Mouse (Mus musculus): ENCODE data around the gene Esyt1. TPM values are rescaled to one million over a fixed set of nuclear protein-coding genes. Genes with fewer than 3 reads are reported as not detected.
"Not testable (repeated sequence)": the region's sequence is repeated elsewhere in the genome, so short reads cannot be mapped to it uniquely, and the experiment has no call there.

Esyt1 gene
- total RNA-seq, 2 experiments from 2014 or later = 23.6 to 39.0 TPM

DNA sequence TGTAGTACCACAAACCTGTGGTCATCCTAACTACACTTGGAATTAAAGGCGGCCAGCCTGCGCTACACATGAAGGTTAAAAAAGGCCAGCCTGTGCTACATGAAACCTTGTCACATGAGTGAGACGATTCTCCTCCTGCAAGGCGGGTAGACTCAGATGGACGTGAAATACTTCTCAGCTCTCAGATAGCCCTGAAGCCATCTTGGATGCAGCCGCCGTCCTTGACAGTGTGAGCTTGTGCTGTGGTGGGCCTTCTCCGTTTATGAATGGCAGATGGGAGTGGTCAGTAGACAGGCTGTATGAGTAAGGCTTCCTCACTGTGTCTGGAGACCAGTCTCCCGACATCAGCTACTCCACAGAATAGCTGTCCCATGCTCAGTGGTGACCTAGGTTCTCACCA is 16.5 kb downstream of the Esyt1 start:
- DNase-seq (ENCODE audit: low spot score in 2 of 2) = no peak

DNA sequence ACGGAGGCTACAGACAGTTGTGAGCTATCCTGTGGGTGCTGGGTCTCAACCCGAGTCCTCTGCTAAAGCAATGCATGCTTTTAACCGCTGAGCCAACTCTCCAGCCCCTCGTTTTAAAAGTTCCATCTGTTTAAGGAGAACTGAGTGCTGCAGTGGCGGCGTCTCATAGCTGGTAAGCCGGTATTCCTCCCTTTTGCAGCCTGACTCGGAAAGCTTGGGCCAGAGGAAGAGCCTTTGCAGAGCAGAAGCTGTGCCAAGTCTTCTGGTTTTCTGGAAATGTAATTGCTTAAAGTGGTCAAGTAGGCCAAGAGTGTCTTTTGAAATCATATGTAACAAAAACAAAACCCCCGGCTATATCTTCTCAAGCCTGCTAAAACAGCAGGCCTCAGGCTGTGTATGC is 17.4 kb downstream of the Esyt1 start:
- no peak for DNase-seq (ENCODE audit: low spot score in 2 of 2)

DNA sequence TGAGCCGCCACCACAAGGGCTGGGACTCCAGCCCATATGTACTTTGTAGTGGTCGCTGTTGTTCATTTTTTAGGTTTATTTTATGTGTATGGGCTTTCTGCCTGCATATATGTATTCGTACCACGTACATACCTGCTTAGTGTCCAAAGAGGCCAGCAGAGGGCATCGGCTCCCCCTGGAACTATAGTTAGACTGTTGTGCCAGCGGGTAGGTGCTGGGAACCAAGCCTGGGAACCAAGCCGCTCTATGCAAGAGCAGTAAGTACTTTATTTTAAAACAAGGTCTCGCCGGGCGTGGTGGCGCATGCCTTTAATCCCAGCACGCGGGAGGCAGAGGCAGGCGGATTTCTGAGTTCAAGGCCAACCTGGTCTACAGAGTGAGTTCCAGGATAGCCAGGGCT is 19.7 kb downstream of the Esyt1 start:
- DNase-seq (ENCODE audit: low spot score in 2 of 2) = no peak

DNA sequence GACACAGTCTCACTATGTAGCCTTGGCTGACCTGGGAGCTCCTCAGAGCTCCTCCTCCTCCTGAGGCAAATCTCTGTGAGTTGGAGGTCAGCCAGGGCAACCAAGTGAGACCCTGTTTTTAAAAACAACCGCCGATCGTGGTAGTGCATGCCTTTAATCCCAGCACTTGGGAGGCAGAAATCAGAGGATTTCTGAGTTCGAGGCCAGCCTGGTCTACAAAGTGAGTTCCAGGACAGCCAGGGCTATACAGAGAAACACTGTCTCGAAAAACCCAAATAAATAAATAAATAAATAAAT is 20.4 kb downstream of the Esyt1 start:
- DNase-seq (ENCODE audit: low spot score in 2 of 2) = not testable (repeated sequence)

DNA sequence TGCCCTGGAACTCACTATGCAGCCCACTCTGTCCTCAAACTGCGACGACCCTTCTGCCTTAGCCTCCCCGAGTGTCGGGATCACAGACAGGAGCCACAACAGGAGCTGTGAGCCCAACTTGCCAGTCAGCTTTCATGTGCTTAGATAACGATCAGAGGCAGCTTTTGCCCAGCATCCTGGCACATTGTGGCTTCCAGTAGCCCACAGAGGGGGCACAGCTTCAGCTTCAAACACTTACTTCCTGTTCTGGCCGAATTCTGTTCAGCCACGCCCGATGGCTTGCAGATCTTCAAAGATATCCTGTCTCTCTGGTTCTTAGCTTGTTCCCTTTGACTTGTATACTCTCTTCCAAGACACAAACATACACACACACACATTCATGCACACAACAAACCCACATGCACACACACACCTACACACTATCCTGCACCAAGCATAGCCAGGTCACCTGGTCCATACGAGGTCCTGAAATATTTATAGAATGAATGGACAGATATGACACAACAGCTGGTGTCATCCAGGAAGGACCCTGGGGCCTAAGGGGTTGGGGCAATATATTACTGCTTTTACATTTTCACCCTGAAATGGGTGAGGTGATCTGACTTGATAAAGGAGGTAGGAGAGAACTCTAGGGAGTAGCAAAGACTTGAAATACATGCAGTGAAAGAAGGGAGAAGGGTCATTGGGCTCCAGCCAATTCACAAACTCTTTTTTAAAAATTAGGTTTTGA is 20.9 kb downstream of the Esyt1 start:
- no peak for DNase-seq (ENCODE audit: low spot score in 2 of 2)

DNA sequence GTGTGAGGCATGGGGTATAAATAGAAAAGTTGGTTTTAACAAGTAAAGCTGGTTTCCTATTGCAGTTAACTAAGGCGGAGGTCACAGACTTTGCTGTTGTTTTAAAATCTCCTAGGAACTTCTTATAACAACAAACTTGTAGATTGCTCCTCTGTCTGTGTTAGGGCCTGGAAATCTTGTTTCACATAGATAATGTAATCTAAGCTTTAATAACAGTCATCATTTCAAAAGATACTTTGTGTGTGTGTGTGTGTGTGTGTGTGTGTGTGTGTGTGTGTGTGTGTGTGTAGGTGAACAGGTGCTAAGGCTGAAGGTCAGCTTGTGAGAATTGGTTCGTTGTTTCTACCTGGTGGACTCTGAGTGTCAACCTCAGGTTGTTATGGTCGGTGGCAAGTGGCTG is 21.7 kb downstream of the Esyt1 start:
- DNase-seq (ENCODE audit: low spot score in 2 of 2) = no peak

DNA sequence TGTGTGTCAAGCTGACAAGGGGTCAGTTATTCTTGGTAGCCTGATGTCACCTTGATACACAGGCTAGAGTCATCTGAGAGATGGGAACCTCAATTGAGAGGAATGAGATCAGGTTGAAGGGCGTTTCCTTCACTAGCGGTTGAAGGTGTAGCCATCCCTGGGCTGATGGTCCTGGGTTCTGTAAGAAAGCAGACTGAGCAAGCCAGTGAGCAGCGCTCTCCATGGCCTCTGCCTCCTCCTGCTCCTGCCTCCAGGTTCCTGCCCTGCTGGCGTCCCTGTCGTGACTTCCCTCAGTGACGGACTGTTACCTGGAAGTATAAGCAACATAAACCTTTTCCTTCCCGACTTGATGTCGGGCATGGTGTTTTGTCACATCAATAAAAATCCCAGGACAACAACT is 22.1 kb downstream of the Esyt1 start:
- no peak for DNase-seq (ENCODE audit: low spot score in 2 of 2)

DNA sequence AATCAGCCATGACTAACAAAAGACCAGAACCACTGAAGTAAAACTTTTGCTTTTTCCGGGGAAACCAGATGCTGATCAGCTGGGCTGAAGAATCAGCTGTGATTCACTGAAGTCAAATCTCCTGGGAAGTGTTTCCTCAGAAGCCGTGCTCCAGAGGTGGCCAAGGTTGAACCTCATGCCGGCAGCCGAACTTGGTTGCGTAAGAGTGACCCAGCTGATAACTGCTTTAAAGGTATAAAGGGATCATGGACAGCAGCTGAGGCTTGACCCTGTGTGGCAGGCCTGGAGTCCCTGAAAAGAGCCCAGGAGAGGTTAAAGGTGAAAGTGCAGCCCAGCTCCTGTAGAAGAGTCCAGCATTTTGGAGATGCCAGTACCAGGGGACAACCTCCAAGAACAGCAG is 23.3 kb downstream of the Esyt1 start:
- peak in 1 of 2 experiments; percentile 36 for DNase-seq (ENCODE audit: low spot score in 2 of 2)

DNA sequence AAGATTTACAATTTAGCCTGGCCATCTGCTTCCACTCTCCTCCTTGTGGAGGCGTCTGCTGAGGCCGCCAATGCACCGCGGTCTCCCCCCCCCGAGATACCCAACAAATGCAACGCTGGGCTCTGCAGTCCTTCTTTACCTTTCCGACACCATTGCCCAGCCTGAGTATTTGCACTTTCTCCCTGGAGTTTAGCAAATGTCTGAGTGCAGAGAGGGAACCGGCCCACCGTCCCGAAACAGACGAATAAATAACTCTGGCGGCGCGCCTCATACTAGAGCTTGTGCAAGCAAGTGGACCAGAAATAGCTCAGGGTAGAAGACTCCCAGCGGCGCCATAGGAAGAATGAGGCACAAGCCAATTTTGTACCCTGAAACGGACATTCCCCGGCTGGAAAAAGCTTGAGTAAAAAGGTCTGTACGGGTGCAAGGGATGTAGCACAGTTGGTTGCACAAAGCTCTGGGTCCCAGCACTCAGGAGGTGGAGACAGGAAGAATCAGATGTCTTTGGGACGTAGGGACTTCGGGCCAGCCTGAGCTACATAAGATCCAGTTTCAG is 26.5 kb downstream of the Esyt1 start:
- peak; percentile 54 to 58 for DNase-seq (ENCODE audit: low spot score in 2 of 2)

DNA sequence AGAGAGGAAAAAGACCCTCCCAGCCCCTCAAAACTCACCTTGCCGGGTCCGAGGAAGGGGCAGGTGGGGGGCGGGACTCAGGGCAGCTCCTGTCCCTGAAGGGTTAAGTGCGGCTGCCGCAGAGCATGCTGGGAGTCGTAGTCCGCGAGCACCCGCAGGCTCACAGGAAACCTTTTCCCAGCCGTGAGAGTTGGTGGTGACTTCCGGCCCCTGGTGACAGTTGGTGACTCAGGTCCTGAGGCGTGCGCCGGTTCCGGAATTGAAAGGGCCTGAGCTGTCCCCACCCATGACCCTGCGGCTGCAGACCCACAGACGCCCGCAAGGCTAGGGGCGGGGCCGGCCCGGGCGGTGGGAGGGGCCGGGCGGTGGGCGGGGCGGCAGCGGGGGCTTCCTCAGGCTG is 27.1 kb downstream of the Esyt1 start, which contains the start of gene Myl6b:
Gene Myl6b, minus strand, starts transcription at position 96 of the 400 bp plus-strand sequence.
- DNase-seq (ENCODE audit: low spot score in 2 of 2) = peak; percentile 86 to 89

DNA sequence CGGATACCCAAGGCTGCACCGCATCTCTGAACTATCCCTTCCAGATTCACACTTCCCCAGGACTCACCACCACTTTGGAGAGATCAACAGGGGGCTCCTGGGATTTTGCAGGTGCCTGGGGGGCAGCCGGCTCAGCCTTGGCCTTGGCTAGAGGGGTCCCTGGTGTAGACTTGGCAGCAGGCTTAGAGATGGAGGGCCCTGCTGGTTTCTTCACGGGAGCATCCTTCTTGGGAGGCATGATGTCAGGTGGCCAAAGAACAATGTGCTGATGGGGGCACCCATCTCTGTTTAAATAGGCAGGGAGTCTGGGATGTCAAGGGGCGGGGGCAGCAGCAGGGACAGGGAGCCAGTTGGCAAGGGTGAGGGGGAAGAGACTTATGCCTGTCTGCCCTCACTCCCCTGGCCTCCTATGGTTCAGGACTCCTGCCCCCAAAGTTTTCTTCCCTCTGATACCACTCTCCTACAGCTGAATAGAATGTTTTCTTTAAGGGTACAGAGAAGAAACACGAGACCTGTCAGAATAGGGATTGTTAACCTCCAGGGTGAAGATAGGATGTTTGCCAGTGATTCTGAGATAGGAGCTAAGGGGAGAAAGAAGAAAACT is 28.4 kb downstream of the Esyt1 start:
- DNase-seq (ENCODE audit: low spot score in 2 of 2) = no peak

DNA sequence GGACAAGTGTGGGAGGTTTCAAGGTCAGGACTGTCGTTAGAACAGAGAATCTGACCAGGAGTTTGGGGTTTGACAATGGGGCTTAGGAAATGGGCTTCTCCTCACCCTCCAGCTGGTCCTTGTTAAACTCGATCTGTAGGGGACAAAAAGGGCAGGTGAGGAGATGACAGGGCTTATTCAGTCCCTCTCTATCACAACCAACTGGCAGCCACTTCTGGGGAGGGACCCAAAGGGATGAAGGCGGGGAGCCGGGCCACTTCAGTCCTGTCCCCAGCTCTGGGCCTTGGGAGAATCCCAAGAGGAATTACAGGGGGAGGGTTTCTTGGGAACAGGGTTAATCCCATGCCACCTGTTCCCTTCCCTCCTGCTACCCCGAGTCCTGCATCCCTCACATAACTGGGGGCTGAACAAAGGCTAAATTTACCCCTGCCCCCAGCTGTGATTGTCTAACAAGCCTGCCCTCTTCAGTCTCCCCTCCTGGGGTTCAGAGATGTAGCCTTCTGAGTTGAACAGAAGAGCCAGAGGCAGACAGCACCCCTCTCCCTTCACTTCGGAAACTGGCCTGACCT is 29.1 kb downstream of the Esyt1 start:
- DNase-seq (ENCODE audit: low spot score in 2 of 2) = no peak

DNA sequence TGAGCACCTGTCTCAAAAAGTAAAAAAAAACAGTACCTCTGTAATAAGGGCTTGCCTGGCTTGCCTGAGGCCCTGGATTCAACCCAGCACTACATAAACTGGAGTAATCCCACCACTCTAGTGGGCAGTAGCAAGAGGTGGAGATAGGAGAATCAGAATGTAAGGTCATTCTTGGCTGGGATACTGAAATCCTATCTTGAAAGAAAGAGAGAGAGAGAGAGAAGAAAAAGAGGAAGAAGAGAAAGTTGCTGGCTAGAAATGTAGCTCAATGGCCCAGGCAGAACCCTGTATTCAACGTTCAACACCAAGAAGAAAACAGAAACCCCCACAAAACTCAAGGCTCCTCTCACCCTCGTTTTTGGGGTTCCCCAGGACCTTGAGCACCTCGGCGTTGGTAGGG is 29.8 kb downstream of the Esyt1 start:
- no peak for DNase-seq (ENCODE audit: low spot score in 2 of 2)

DNA sequence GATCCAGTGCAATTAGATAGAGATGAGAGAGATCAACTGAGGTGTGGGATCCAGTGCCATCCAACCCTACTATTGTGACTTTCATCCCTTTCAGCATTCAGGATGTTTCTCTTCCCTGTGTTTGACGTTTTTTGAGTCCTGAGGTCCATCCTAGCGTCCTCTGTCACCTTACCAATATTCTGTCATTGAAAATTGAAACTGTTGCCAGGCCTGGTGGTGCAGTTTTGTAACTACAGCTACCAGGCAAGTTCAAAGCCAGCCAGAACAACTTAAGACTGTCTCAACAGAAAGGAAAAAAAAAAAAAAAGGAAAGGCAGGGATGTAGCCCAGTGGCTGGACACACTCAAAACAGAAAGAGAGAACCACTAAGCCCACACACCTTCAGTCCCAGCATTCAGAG is 30.4 kb downstream of the Esyt1 start:
- no peak for DNase-seq (ENCODE audit: low spot score in 2 of 2)

DNA sequence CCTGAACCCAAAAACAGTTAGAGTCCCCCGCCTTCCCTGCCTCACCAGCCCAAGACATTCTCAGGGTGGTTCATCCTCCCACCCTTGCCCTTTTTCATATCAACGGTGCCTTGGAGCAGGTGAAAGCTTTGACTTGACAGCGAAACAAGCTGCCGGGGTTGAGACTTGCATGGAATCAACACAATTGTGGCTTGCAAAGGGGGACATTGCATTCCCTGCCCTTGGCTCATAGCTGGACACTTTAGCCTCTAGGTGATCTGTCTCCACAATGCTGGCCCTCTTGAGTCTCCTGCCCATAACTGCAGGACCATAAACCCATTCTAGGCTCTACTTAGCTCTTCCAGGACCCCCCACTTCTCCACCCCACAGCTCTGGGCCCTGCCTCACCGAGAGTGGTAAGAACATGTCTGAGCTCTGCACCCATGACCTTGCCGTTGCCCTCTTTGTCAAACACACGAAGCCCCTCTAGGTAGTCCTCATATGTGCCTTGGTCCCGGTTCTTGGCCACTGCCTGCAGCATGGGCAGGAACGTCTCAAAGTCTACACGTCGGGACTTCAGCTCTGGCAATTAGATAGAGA is 30.9 kb downstream of the Esyt1 start:
- DNase-seq (ENCODE audit: low spot score in 2 of 2) = no peak

DNA sequence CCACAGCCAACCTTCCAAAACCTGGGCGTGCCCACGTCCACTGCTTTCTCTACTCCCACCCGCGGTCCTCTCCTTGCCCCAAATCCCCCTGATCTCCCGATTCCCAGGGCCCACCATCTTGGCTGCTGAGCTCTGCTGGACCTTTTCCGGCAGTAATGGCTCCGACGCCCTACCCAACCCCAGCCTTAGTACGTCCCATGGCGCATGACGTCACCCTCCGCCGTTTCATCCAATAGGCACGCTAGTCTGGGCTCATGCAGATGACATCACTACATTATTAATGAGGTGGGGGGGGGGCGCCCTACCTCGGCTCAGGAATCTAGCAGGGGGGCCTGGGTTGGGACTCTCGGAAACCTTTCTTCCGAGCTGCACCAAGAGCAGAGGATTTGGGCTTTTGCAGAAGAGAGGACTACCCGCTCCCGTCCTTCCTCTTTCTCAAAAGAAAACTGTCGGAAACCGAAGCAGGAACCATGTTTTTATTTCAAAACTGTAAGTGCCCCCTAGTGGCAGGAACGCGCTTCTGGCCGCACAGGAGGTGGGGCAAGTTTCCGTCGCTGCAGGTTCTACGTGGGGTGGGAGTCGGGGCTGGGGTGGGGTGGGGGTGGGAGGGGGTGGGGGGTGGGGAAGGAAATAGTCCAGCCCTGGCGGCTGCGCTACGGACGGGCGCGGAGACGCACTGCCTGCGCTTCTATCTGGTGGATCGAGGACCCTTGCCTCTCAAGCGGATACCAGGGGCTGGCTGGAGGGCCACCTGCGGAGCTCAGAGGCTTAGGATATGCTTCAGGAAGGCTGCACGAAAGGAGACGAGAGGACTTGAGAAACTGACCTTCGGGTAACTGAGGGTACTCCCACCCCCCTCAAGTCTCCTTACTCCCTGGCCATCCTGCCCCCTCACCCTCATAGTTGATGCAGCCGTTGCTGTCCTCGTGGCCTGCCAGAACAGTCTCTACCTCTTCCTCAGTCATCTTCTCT is 31.7 kb downstream of the Esyt1 start, which contains the start of gene Myl6:
Gene Myl6, minus strand, starts transcription at position 451 of the 972 bp plus-strand sequence.
- peak; percentile 95 to 97 for DNase-seq (ENCODE audit: low spot score in 2 of 2)

DNA sequence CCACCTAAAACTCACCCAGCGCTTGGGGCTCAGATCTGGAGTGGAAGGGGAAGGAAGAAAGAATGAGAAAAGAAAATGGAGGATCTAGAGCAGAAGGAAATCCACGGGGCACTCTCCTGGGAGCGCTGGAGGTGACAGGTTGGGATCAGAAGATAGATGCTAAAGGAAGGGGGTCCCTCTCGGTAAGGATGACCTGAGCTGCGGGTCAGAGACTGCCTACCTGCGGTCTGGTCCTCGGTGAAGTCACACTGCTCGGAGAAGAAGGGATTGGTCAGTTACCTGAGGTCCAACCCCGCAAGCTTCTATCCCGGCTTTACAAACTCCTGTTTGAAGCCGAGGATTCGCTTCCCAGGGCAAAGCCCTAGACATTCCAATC is 32.4 kb downstream of the Esyt1 start:
- DNase-seq (ENCODE audit: low spot score in 2 of 2) = no peak

DNA sequence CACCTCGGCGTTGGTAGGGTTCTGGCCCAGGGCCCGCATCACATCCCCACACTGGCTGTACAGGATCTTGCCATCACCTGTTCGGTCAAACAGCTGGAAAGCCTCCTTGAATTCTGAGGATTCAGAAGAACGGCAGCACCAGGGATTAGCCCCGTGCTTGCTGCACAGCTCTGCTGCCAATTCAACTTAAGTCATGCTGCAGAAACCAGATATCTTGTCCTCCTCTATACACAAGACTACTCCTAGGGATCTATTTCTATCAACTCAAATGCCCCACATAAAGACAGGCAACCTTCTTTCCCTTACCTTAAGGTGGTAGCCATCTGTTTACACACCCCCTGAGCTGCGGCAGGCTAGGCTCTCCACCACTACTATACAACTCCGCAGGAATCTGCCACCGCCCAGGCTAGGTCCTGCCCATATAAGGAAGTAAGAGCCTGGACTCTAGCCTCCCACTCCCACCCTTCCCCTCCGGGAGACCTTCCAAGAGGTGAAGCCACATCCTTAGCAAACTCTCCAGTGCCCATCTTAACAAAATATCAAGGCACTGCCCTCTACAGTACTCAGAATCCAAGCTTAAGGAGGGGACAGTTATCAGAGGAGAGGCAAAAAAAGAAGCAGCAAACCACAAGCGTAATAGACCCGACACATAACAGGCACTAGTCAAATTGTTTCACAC is 32.9 kb downstream of the Esyt1 start:
- peak; percentile 54 to 59 for DNase-seq (ENCODE audit: low spot score in 2 of 2)

DNA sequence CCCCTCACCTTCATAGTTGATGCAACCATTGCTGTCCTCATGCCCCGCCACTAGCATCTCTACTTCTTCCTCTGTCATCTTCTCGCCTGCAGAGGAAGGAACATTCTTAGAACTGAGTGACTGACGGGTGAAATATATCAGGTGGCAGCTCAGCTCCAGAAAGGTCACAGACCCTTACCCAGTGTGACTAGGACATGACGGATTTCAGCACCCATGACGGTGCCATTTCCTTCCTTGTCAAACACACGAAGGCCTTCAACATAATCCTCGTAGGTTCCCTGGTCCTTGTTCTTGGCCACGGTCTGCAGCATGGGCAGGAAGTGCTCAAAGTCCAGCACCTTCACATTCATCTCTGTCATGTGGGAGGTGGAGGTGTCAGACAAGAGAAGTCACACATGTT is 33.6 kb downstream of the Esyt1 start:
- not testable (repeated sequence) for DNase-seq (ENCODE audit: low spot score in 2 of 2)

DNA sequence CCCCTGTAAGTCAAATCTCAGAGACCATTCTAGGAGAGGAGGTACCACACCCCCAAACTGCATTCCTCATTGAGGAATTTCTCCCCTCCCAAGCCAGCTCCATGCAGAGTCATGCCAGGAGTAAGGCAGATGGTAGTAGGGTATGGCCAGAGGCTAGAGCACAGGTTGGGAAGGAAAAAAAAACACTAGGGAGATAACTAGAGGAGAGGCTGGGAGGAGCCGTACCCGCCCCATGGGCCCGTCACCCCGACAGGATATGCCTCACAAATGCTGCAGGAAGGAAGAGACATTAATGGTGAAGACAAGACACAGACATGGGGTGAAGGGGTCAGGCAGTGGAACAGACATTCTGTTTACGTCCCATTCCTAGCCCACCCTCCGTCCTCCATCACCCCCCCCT is 34.2 kb downstream of the Esyt1 start:
- no peak for DNase-seq (ENCODE audit: low spot score in 2 of 2)

Data from adrenal gland, adult 18-20 months (tissue).